Mouse (Mus musculus): ENCODE results near the gene Gnat3. TPM values are rescaled to one million over a fixed set of nuclear protein-coding genes. Genes with fewer than 3 reads are reported as not detected.

Gnat3 gene
- not detected in 2 replicates for polyA plus RNA-seq (2015; fragmentation: Nextera tagmentation; extraction: Ambion mirVana)

GRCm38 (mm10) chr5:17962249-17962648 lies at the start of gene Gnat3:
Gnat3 (plus strand) TSS chr5:17962549.

Other genes with a start within 250 kb of the Gnat3 start
- 24.8 and 28.8 TPM in 2 replicates for gene Cd36, start 73.7 kb upstream of the Gnat3 start, polyA plus RNA-seq (2015; fragmentation: Nextera tagmentation; extraction: Ambion mirVana)

Data from urinary bladder, postnatal 0 days (tissue).